Mouse (Mus musculus): ENCODE data around the gene Pi4k2a. TPM values are rescaled to one million over a fixed set of nuclear protein-coding genes. Genes with fewer than 3 reads are reported as not detected.

Pi4k2a gene
- total RNA-seq, 1 experiment = 23.2 TPM

GRCm38 (mm10) chr19:42164188-42164587 lies 73.9 kb downstream of the Pi4k2a start:
- no peaks in the 10 kb centered on the region for H3K36me3 ChIP-seq (ENCODE audit: control insufficient read depth, insufficient read depth, low read length, poor library complexity, severe bottlenecking)
- DNase-seq (ENCODE audit: low read depth, low spot score) = no peak
- H3K27ac ChIP-seq (ENCODE audit: insufficient read depth, low read depth, low read length, poor library complexity, severe bottlenecking) = no peak overlapping the region
- H3K9ac ChIP-seq (ENCODE audit: insufficient read depth, low read depth, low read length, poor library complexity, severe bottlenecking) = no peak overlapping the region
- no peak for TF ChIP-seq ZC3H11A (IDR thresholded peaks at IDR 0.05; ENCODE audit: borderline replicate concordance, low read depth, low read length)
- TF ChIP-seq HCFC1 (IDR thresholded peaks at IDR 0.05; ENCODE audit: borderline replicate concordance, insufficient read depth, low read length) = no peak
- TF ChIP-seq CHD2 (IDR thresholded peaks at IDR 0.05; ENCODE audit: low read depth, low read length) = no peak
- no peak for TF ChIP-seq MAFK (IDR thresholded peaks at IDR 0.05; ENCODE audit: insufficient read depth, low read depth, low read length)
- TF ChIP-seq ZNF384 (IDR thresholded peaks at IDR 0.05; ENCODE audit: low read depth, low read length) = no peak
- no peaks in the 10 kb centered on the region; a peak in 1 of 4 replicates for H3K4me1 ChIP-seq (ENCODE audit: control insufficient read depth in 2 of 2, insufficient read depth in 2 of 2, low read length in 2 of 2, poor library complexity in 1 of 2)
- in situ Hi-C loops (cut with MboI; ENCODE audit: low sequenced_read_pairs in 2 of 2, unreplicated experiment in 2 of 2) = no loop called here
- H3K9me3 ChIP-seq (ENCODE audit: control insufficient read depth, insufficient read depth, low read depth, low read length) = no peaks in the 10 kb centered on the region
- no peak overlapping the region for H3K4me3 ChIP-seq (ENCODE audit: insufficient read depth in 1 of 2, low read depth in 1 of 2, low read length in 2 of 2, poor library complexity in 1 of 2, severe bottlenecking in 1 of 2)

GRCm38 (mm10) chr19:42166130-42166529 lies 75.9 kb downstream of the Pi4k2a start:
- Histone ChIP-seq H3K4me1 (ENCODE audit: control insufficient read depth in 2 of 2, insufficient read depth in 2 of 2, low read length in 2 of 2, poor library complexity in 1 of 2) (peaks cover 0 to 2% of the 10 kb centered on the region in 2 experiments; a peak in 1 of 4 replicates), H3K27ac (ENCODE audit: insufficient read depth, low read depth, low read length, poor library complexity, severe bottlenecking) (no peak overlapping the region), H3K9ac (ENCODE audit: insufficient read depth, low read depth, low read length, poor library complexity, severe bottlenecking) (no peak overlapping the region), H3K4me3 (ENCODE audit: insufficient read depth in 1 of 2, low read depth in 1 of 2, low read length in 2 of 2, poor library complexity in 1 of 2, severe bottlenecking in 1 of 2) (no peak overlapping the region), H3K36me3 (ENCODE audit: control insufficient read depth, insufficient read depth, low read length, poor library complexity, severe bottlenecking) (no peaks in the 10 kb centered on the region), H3K9me3 (ENCODE audit: control insufficient read depth, insufficient read depth, low read depth, low read length) (no peaks in the 10 kb centered on the region)
- TF ChIP-seq CHD2 (IDR thresholded peaks at IDR 0.05; ENCODE audit: low read depth, low read length) (no peak), ZC3H11A (IDR thresholded peaks at IDR 0.05; ENCODE audit: borderline replicate concordance, low read depth, low read length) (peak; percentile 76; the same call in 1 of the 2 replicates), MAFK (IDR thresholded peaks at IDR 0.05; ENCODE audit: insufficient read depth, low read depth, low read length) (no peak), HCFC1 (IDR thresholded peaks at IDR 0.05; ENCODE audit: borderline replicate concordance, insufficient read depth, low read length) (no peak), ZNF384 (IDR thresholded peaks at IDR 0.05; ENCODE audit: low read depth, low read length) (peak; percentile 52; the same call in 1 of the 2 replicates)
- peak; percentile 78 for DNase-seq (ENCODE audit: low read depth, low spot score)
- in situ Hi-C loops (cut with MboI; ENCODE audit: low sequenced_read_pairs in 2 of 2, unreplicated experiment in 2 of 2) = no loop called here

- peaks cover 0 to 3% of the 10 kb centered on the region in 2 experiments; a peak in 1 of 4 replicates for H3K4me1 ChIP-seq (ENCODE audit: control insufficient read depth in 2 of 2, insufficient read depth in 2 of 2, low read length in 2 of 2, poor library complexity in 1 of 2)
- TF ChIP-seq ZNF384 (IDR thresholded peaks at IDR 0.05; ENCODE audit: low read depth, low read length) = no peak
- no peak for TF ChIP-seq HCFC1 (IDR thresholded peaks at IDR 0.05; ENCODE audit: borderline replicate concordance, insufficient read depth, low read length)
- TF ChIP-seq MAFK (IDR thresholded peaks at IDR 0.05; ENCODE audit: insufficient read depth, low read depth, low read length) = no peak
- no peak for TF ChIP-seq ZC3H11A (IDR thresholded peaks at IDR 0.05; ENCODE audit: borderline replicate concordance, low read depth, low read length)
- no peak for TF ChIP-seq CHD2 (IDR thresholded peaks at IDR 0.05; ENCODE audit: low read depth, low read length)
- no peak overlapping the region for H3K4me3 ChIP-seq (ENCODE audit: insufficient read depth in 1 of 2, low read depth in 1 of 2, low read length in 2 of 2, poor library complexity in 1 of 2, severe bottlenecking in 1 of 2)
- H3K9me3 ChIP-seq (ENCODE audit: control insufficient read depth, insufficient read depth, low read depth, low read length) = no peaks in the 10 kb centered on the region
- H3K27ac ChIP-seq (ENCODE audit: insufficient read depth, low read depth, low read length, poor library complexity, severe bottlenecking) = no peak overlapping the region
- in situ Hi-C loops (cut with MboI; ENCODE audit: low sequenced_read_pairs in 2 of 2, unreplicated experiment in 2 of 2) = no loop called here
- no peaks in the 10 kb centered on the region for H3K36me3 ChIP-seq (ENCODE audit: control insufficient read depth, insufficient read depth, low read length, poor library complexity, severe bottlenecking)
- H3K9ac ChIP-seq (ENCODE audit: insufficient read depth, low read depth, low read length, poor library complexity, severe bottlenecking) = no peak overlapping the region
- no peak for DNase-seq (ENCODE audit: low read depth, low spot score)
Observed at GRCm38 (mm10) chr19:42166766-42167165, 76.5 kb downstream of the Pi4k2a start.

DNA sequence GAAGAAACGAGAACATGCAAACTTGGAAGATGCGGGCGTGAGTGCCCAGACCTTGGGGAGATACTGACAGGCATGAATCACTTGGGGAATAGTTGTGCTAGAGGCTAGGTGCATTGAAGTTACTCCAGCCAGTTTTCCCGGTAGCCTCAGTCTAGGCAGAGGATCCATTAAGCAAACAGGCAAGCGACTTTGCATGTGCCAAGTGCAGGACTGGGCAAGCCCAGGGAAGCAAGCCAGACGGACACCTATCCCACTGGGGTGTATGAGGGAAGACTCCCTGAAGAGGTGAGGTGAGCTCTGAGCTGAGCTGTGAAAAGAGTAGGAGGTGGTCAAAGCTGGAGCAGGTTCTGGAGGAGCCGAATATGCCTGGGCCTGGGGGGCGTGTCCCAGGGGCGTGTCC lies 77.2 kb downstream of the Pi4k2a start:
- Histone ChIP-seq H3K9ac (ENCODE audit: insufficient read depth, low read depth, low read length, poor library complexity, severe bottlenecking) (no peak overlapping the region), H3K27ac (ENCODE audit: insufficient read depth, low read depth, low read length, poor library complexity, severe bottlenecking) (no peak overlapping the region), H3K4me3 (ENCODE audit: insufficient read depth in 1 of 2, low read depth in 1 of 2, low read length in 2 of 2, poor library complexity in 1 of 2, severe bottlenecking in 1 of 2) (no peak overlapping the region), H3K4me1 (ENCODE audit: control insufficient read depth in 2 of 2, insufficient read depth in 2 of 2, low read length in 2 of 2, poor library complexity in 1 of 2) (peaks cover 0 to 3% of the 10 kb centered on the region in 2 experiments; a peak in 1 of 4 replicates), H3K36me3 (ENCODE audit: control insufficient read depth, insufficient read depth, low read length, poor library complexity, severe bottlenecking) (no peaks in the 10 kb centered on the region), H3K9me3 (ENCODE audit: control insufficient read depth, insufficient read depth, low read depth, low read length) (no peaks in the 10 kb centered on the region)
- in situ Hi-C loops (cut with MboI; ENCODE audit: low sequenced_read_pairs in 2 of 2, unreplicated experiment in 2 of 2) = no loop called here
- no peak for TF ChIP-seq ZC3H11A (IDR thresholded peaks at IDR 0.05; ENCODE audit: borderline replicate concordance, low read depth, low read length)
- no peak for TF ChIP-seq HCFC1 (IDR thresholded peaks at IDR 0.05; ENCODE audit: borderline replicate concordance, insufficient read depth, low read length)
- no peak for TF ChIP-seq ZNF384 (IDR thresholded peaks at IDR 0.05; ENCODE audit: low read depth, low read length)
- TF ChIP-seq CHD2 (IDR thresholded peaks at IDR 0.05; ENCODE audit: low read depth, low read length) = no peak
- no peak for TF ChIP-seq MAFK (IDR thresholded peaks at IDR 0.05; ENCODE audit: insufficient read depth, low read depth, low read length)
- DNase-seq (ENCODE audit: low read depth, low spot score) = no peak

Measured in ES-E14 (cell line).